Mouse (Mus musculus): ENCODE results near the gene Car11. TPM values are rescaled to one million over a fixed set of nuclear protein-coding genes. Genes with fewer than 3 reads are reported as not detected.

The Car11 gene
- polyA plus RNA-seq, 1 experiment from 2014 or later: 14.9 TPM

GRCm38 (mm10) chr7:45721234-45721571 lies 21.6 kb downstream of the Car11 start:
- peaks cover 31% of the 10 kb centered on the region for H3K4me1 ChIP-seq
- H3K9ac ChIP-seq: no peak overlapping the region; the same call in 1 of the 2 replicates
- H3K27me3 ChIP-seq: no peaks in the 10 kb centered on the region
- WGBS: 84% methylated on average over 7 of the region's 7 CpGs
- H3K27ac ChIP-seq: peak overlapping the region; percentile 6; the same call in 1 of the 2 replicates
- H3K36me3 ChIP-seq (ENCODE audit: poor library complexity, severe bottlenecking): peaks cover 72% of the 10 kb centered on the region
- no peak overlapping the region for H3K4me2 ChIP-seq
- ATAC-seq: no peak
- no peaks in the 10 kb centered on the region for H3K9me3 ChIP-seq (replicated peaks)
- no peak overlapping the region for H3K4me3 ChIP-seq

GRCm38 (mm10) chr7:45721642-45722347 lies 22.2 kb downstream of the Car11 start:
- no peak overlapping the region for H3K4me3 ChIP-seq
- peaks cover 25% of the 10 kb centered on the region for H3K4me1 ChIP-seq
- H3K4me2 ChIP-seq: no peak overlapping the region
- H3K9me3 ChIP-seq (replicated peaks): no peaks in the 10 kb centered on the region
- no peak overlapping the region for H3K9ac ChIP-seq
- no peak overlapping the region for H3K27ac ChIP-seq
- WGBS: 71% methylated on average over 13 of the region's 13 CpGs
- H3K36me3 ChIP-seq (ENCODE audit: poor library complexity, severe bottlenecking): peaks cover 78% of the 10 kb centered on the region
- H3K27me3 ChIP-seq: no peaks in the 10 kb centered on the region
- ATAC-seq: no peak

GRCm38 (mm10) chr7:45722348-45722713 lies 22.7 kb downstream of the Car11 start:
- Histone ChIP-seq H3K4me3 (no peak overlapping the region), H3K4me1 (peaks cover 20% of the 10 kb centered on the region), H3K27ac (no peak overlapping the region), H3K9me3 (replicated peaks) (no peaks in the 10 kb centered on the region), H3K4me2 (no peak overlapping the region), H3K36me3 (ENCODE audit: poor library complexity, severe bottlenecking) (peaks cover 83% of the 10 kb centered on the region), H3K9ac (no peak overlapping the region), H3K27me3 (no peaks in the 10 kb centered on the region)
- ATAC-seq: no peak
- WGBS: 77% methylated on average over 13 of the region's 13 CpGs

- peaks cover 89% of the 10 kb centered on the region for H3K36me3 ChIP-seq (ENCODE audit: poor library complexity, severe bottlenecking)
- 86% methylated on average over 4 of the region's 4 CpGs for WGBS
Observed at GRCm38 (mm10) chr7:45723301-45723700, 23.7 kb downstream of the Car11 start.

GRCm38 (mm10) chr7:45723781-45724180 lies 24.1 kb downstream of the Car11 start:
- peaks cover 90% of the 10 kb centered on the region for H3K36me3 ChIP-seq (ENCODE audit: poor library complexity, severe bottlenecking)
- no peaks in the 10 kb centered on the region for H3K27me3 ChIP-seq
- ATAC-seq: no peak
- no peak overlapping the region for H3K4me3 ChIP-seq
- H3K27ac ChIP-seq: no peak overlapping the region
- H3K9ac ChIP-seq: no peak overlapping the region
- H3K4me2 ChIP-seq: no peak overlapping the region
- no peaks in the 10 kb centered on the region for H3K9me3 ChIP-seq (replicated peaks)
- H3K4me1 ChIP-seq: peaks cover 16% of the 10 kb centered on the region
- 93% methylated on average over 14 of the region's 14 CpGs for WGBS

More at GRCm38 (mm10) chr7:45723301-45723700, 23.7 kb downstream of the Car11 start:
- Histone ChIP-seq H3K4me1 (peaks cover 20% of the 10 kb centered on the region), H3K27me3 (no peaks in the 10 kb centered on the region), H3K27ac (no peak overlapping the region), H3K4me2 (no peak overlapping the region), H3K9ac (0 out of 2 replicates have a peak overlapping the region, but pooled peaks have one; percentile 27), H3K4me3 (no peak overlapping the region), H3K9me3 (replicated peaks) (no peaks in the 10 kb centered on the region)
- no peak for ATAC-seq

DNA sequence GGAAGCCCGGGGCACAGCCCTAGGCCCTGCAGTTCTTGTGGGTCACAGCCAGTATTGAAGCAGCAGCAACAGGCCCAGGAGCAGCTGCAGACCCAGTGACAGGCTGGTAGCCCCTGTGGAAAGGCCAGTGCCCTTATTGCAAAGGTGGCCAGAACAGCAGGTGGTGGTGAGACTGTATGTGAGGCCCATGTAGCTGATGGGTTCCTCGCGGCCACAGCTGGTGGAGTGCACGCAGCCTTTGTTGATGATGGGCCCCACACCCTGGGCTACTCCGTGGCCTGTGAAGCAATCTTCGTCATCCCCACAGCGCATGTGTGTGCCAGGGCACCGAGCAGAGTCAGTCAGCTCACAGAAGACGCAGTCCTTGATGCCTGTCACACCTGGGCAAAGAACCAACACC lies 25.5 kb downstream of the Car11 start:
- Histone ChIP-seq H3K27me3 (no peaks in the 10 kb centered on the region), H3K36me3 (ENCODE audit: poor library complexity, severe bottlenecking) (peaks cover 90% of the 10 kb centered on the region), H3K4me2 (no peak overlapping the region), H3K27ac (no peak overlapping the region), H3K9me3 (replicated peaks) (no peaks in the 10 kb centered on the region), H3K4me3 (no peak overlapping the region), H3K9ac (no peak overlapping the region), H3K4me1 (0 out of 2 replicates have a peak, but pooled peaks cover 5% of the 10 kb centered on the region)
- ATAC-seq: no peak
- WGBS: 93% methylated on average over 9 of the region's 9 CpGs

DNA sequence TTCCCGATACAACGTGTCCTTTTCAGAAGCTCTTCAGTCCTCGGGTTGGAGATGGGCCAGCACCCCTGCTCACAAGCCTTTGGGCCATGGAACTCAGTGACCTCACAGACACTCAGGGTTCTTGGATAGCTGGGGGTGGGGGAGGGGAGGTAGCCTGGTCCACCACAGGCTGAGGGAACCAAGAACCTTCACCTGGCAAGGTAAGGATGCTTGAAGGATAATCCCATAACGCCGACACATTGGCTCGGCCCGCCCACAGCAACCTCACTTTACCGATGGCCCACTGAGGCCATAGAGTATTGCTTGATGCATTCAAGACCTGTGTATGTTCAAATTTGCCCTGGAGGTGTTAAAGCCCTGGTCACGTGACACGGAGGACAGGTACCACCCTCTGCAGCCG lies 26.1 kb downstream of the Car11 start, which contains the start of gene Spaca4:
TSS of gene Spaca4 (minus strand) at position 101 of the 400 bp plus-strand sequence.
- Histone ChIP-seq H3K4me2 (no peak within 1 kb of the TSS), H3K27ac (no peak within 1 kb of the TSS), H3K9ac (no peak within 1 kb of the TSS; the same call in 1 of the 2 replicates), H3K36me3 (ENCODE audit: poor library complexity, severe bottlenecking) (peaks cover 86% of the 10 kb centered on the region), H3K4me1 (0 out of 2 replicates have a peak, but pooled peaks cover 5% of the 10 kb centered on the region), H3K4me3 (no peak within 1 kb of the TSS), H3K9me3 (replicated peaks) (no peaks in the 10 kb centered on the region), H3K27me3 (no peaks in the 10 kb centered on the region)
- no peak for ATAC-seq
- 94% methylated on average over 11 of the region's 11 CpGs for WGBS

DNA sequence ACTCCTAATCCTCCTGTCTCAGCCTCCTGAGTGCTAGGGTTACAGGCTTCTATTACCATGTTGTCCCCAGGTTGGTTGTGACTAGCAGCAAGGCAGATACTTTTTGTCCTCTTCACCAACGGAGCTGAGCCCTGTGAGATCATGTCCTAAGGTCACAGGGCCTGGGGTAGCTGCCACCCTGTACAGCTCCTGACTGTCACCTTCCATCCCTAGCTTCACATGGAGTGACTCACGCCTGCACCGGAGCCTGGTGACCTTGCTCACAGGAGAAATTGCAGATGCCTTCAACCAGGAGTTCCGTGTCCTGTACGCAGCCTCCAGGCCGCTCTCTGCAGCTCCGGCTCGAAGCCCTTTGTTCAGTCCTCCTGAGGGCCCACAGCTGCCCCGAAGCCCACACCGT lies 26.8 kb downstream of the Car11 start:
- Histone ChIP-seq H3K36me3 (ENCODE audit: poor library complexity, severe bottlenecking) (peaks cover 79% of the 10 kb centered on the region), H3K9me3 (replicated peaks) (no peaks in the 10 kb centered on the region), H3K9ac (no peak overlapping the region; the same call in 1 of the 2 replicates), H3K4me3 (no peak overlapping the region), H3K27ac (no peak overlapping the region), H3K4me1 (0 out of 2 replicates have a peak, but pooled peaks cover 2% of the 10 kb centered on the region), H3K4me2 (no peak overlapping the region), H3K27me3 (no peaks in the 10 kb centered on the region)
- WGBS: 91% methylated on average over 10 of the region's 10 CpGs
- no peak for ATAC-seq

DNA sequence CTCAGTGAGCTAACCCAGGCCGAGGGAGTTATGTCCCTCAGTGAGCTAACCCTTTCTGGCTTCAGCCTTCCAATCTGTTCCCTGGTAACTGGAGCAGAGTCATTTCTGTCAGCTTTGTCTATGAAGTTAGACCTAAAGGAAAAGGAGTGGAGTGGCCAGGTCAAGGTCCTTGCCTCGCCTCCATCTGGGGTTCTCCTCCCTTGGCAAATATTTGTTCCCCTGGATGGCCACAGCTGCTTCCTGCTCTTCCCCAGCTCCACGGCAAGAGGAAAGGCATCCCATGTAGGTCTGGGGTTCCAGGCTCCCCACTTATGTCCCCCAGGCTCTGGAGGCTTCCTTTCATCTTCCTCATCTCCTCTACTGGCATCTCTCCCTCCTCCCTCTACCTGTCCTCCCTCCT lies 28.0 kb downstream of the Car11 start:
- no peak overlapping the region for H3K9ac ChIP-seq
- H3K36me3 ChIP-seq (ENCODE audit: poor library complexity, severe bottlenecking): peaks cover 67% of the 10 kb centered on the region
- H3K27ac ChIP-seq: no peak overlapping the region
- WGBS: 84% methylated on average over 3 of the region's 3 CpGs
- no peak overlapping the region for H3K4me3 ChIP-seq
- no peak overlapping the region for H3K4me2 ChIP-seq
- no peaks in the 10 kb centered on the region for H3K27me3 ChIP-seq
- H3K4me1 ChIP-seq: 0 out of 2 replicates have a peak, but pooled peaks cover 2% of the 10 kb centered on the region
- no peaks in the 10 kb centered on the region for H3K9me3 ChIP-seq (replicated peaks)
- no peak for ATAC-seq

GRCm38 (mm10) chr7:45730727-45731431 lies 31.2 kb downstream of the Car11 start:
- H3K9ac ChIP-seq: no peak overlapping the region
- no peaks in the 10 kb centered on the region for H3K27me3 ChIP-seq
- H3K27ac ChIP-seq: no peak overlapping the region; the same call in 1 of the 2 replicates
- 0 out of 2 replicates have a peak, but pooled peaks cover 2% of the 10 kb centered on the region for H3K4me1 ChIP-seq
- ATAC-seq: no peak
- H3K4me3 ChIP-seq: no peak overlapping the region
- peaks cover 35% of the 10 kb centered on the region for H3K36me3 ChIP-seq (ENCODE audit: poor library complexity, severe bottlenecking)
- H3K4me2 ChIP-seq: no peak overlapping the region
- H3K9me3 ChIP-seq (replicated peaks): no peaks in the 10 kb centered on the region
- 15% methylated on average over 16 of the region's 16 CpGs for WGBS

DNA sequence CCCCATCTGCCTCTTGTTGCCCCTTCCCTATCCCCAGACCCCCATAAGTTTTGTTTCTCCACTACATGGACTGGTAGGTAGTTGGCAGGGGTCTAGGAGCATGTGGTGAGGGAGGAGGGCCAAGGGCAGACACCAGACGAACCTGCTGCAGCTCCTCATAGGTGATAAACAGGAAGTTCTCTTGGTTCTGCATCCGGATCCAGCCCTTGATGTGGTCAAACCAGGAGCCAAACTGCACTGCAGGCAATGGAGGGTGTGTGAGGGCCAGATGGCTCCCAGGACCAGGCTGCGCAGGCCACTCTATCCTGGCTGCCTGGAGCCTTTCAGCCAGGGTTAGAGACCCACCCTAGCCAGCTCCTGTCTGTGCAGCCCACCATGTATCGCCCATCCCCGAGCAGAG lies 33.8 kb downstream of the Car11 start:
- Histone ChIP-seq H3K4me3 (no peak overlapping the region), H3K27me3 (no peaks in the 10 kb centered on the region)
- WGBS: 81% methylated on average over 5 of the region's 5 CpGs

DNA sequence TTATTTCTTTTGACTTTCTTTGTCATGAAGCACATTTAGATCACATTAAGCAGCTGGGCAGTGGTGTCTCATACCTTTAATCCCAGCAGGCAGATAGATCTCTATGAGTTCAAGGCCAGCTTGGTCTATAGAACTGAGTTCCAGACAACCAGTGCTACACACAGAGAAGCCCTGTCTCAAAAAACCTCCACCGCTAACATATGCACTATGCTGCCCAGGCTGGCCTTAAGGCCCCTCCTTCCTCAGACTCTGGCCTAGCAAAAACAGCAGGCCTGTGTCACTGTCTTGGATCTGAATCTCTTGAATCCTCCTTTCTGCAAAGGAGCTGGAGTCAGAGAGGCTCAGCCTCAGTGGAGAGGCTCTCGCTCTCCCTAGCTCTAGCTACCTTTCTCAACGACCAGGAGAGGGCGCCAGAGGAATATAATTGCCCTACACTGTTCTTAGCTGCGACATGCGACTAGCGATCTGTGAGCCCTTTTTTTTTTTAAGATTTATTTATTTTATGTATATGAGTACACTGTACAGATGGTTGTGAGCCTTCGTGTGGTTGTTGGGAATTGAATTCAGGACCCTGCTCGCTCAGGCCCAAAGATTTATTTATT lies 39.6 kb downstream of the Car11 start:
- Histone ChIP-seq H3K9ac (no peak overlapping the region), H3K27ac (no peak overlapping the region), H3K4me2 (no peak overlapping the region), H3K4me3 (no peak overlapping the region), H3K27me3 (peaks cover 10% of the 10 kb centered on the region; the same call in 1 of the 2 replicates), H3K4me1 (no peaks in the 10 kb centered on the region), H3K36me3 (ENCODE audit: poor library complexity, severe bottlenecking) (no peaks in the 10 kb centered on the region), H3K9me3 (replicated peaks) (no peaks in the 10 kb centered on the region)
- ATAC-seq: peak; percentile 93
- 8% methylated on average over 9 of the region's 9 CpGs for whole genome bisulfite sequencing

More for the DNA sequence above, 33.8 kb downstream of the Car11 start:
- H3K9ac ChIP-seq: no peak overlapping the region
- peaks cover 15% of the 10 kb centered on the region for H3K36me3 ChIP-seq (ENCODE audit: poor library complexity, severe bottlenecking)
- H3K9me3 ChIP-seq (replicated peaks): no peaks in the 10 kb centered on the region
- no peak overlapping the region for H3K27ac ChIP-seq
- H3K4me1 ChIP-seq: 0 out of 2 replicates have a peak, but pooled peaks cover 2% of the 10 kb centered on the region
- no peak overlapping the region for H3K4me2 ChIP-seq
- no peak for ATAC-seq
